Mouse (Mus musculus): ENCODE data around the gene Ints14. TPM values are rescaled to one million over a fixed set of nuclear protein-coding genes. Genes with fewer than 3 reads are reported as not detected.

The Ints14 gene
- total and polyA plus RNA-seq, 2 experiments from 2014 or later, result 26.2 to 34.6 TPM

- Histone ChIP-seq H3K9me3 (replicated peaks; ENCODE audit: control insufficient read depth, low read length) (no peaks in the 10 kb centered on the region), H3K4me1 (ENCODE audit: control insufficient read depth, insufficient read depth) (peaks cover 35% of the 10 kb centered on the region), H3K4me2 (ENCODE audit: low read depth, low read length) (no peak overlapping the region), H3K27ac (ENCODE audit: low read depth) (no peak overlapping the region), H3K36me3 (replicated peaks; ENCODE audit: control insufficient read depth, insufficient read depth, low read length) (no peaks in the 10 kb centered on the region), H3K9ac (replicated peaks; ENCODE audit: low read depth, low read length) (no peak overlapping the region), H3K4me3 (ENCODE audit: low read depth, low read length) (no peak overlapping the region), H3K27me3 (ENCODE audit: control insufficient read depth, insufficient read depth, low read length) (no peaks in the 10 kb centered on the region)
- WGBS, result 6% methylated on average over 6 of the region's 6 CpGs
- peak; percentile 71 for DNase-seq (ENCODE audit: low spot score)
- ATAC-seq (ENCODE audit: insufficient read depth, low read depth), result no peak; the same call in 1 of the 2 replicates
- TF ChIP-seq EP300 (IDR thresholded peaks at IDR 0.05; ENCODE audit: low read depth) (no peak), CTCF (IDR thresholded peaks at IDR 0.05; ENCODE audit: low read depth) (peak; percentile 86)
These were observed 24.2 kb upstream of the Ints14 start for GRCm38 (mm10) chr9:64936508-64936907.

GRCm38 (mm10) chr9:64937491-64937890 lies 23.2 kb upstream of the Ints14 start:
- no peak overlapping the region for H3K4me2 ChIP-seq (ENCODE audit: low read depth, low read length)
- no peak for DNase-seq (ENCODE audit: low spot score)
- H3K4me3 ChIP-seq (ENCODE audit: low read depth, low read length), result no peak overlapping the region
- H3K36me3 ChIP-seq (replicated peaks; ENCODE audit: control insufficient read depth, insufficient read depth, low read length), result no peaks in the 10 kb centered on the region
- no peak overlapping the region for H3K27ac ChIP-seq (ENCODE audit: low read depth)
- WGBS, result 60% methylated on average over 5 of the region's 5 CpGs
- no peak for ATAC-seq (ENCODE audit: insufficient read depth, low read depth)
- no peak overlapping the region for H3K9ac ChIP-seq (replicated peaks; ENCODE audit: low read depth, low read length)
- TF ChIP-seq EP300 (IDR thresholded peaks at IDR 0.05; ENCODE audit: low read depth), result no peak
- no peaks in the 10 kb centered on the region for H3K9me3 ChIP-seq (replicated peaks; ENCODE audit: control insufficient read depth, low read length)
- peaks cover 25% of the 10 kb centered on the region for H3K4me1 ChIP-seq (ENCODE audit: control insufficient read depth, insufficient read depth)
- H3K27me3 ChIP-seq (ENCODE audit: control insufficient read depth, insufficient read depth, low read length), result no peaks in the 10 kb centered on the region

- Histone ChIP-seq H3K9ac (replicated peaks; ENCODE audit: low read depth, low read length) (no peak overlapping the region), H3K36me3 (replicated peaks; ENCODE audit: control insufficient read depth, insufficient read depth, low read length) (no peaks in the 10 kb centered on the region), H3K27me3 (ENCODE audit: control insufficient read depth, insufficient read depth, low read length) (no peaks in the 10 kb centered on the region), H3K27ac (ENCODE audit: low read depth) (no peak overlapping the region), H3K4me1 (ENCODE audit: control insufficient read depth, insufficient read depth) (peaks cover 16% of the 10 kb centered on the region), H3K4me2 (ENCODE audit: low read depth, low read length) (no peak overlapping the region), H3K4me3 (ENCODE audit: low read depth, low read length) (no peak overlapping the region), H3K9me3 (replicated peaks; ENCODE audit: control insufficient read depth, low read length) (no peaks in the 10 kb centered on the region)
- 25% methylated on average over 5 of the region's 5 CpGs for WGBS
- DNase-seq (ENCODE audit: low spot score) (no peak), ATAC-seq (ENCODE audit: insufficient read depth, low read depth) (no peak)
- TF ChIP-seq EP300 (IDR thresholded peaks at IDR 0.05; ENCODE audit: low read depth) (no peak), CTCF (IDR thresholded peaks at IDR 0.05; ENCODE audit: low read depth) (no peak)
These were observed 22.2 kb upstream of the Ints14 start for GRCm38 (mm10) chr9:64938535-64938934.

- Histone ChIP-seq H3K27me3 (ENCODE audit: control insufficient read depth, insufficient read depth, low read length) (no peaks in the 10 kb centered on the region), H3K36me3 (replicated peaks; ENCODE audit: control insufficient read depth, insufficient read depth, low read length) (no peaks in the 10 kb centered on the region), H3K4me2 (ENCODE audit: low read depth, low read length) (no peak overlapping the region), H3K9ac (replicated peaks; ENCODE audit: low read depth, low read length) (no peak overlapping the region), H3K27ac (ENCODE audit: low read depth) (no peak overlapping the region), H3K9me3 (replicated peaks; ENCODE audit: control insufficient read depth, low read length) (no peaks in the 10 kb centered on the region), H3K4me1 (ENCODE audit: control insufficient read depth, insufficient read depth) (peaks cover 9% of the 10 kb centered on the region; the same call in 1 of the 2 replicates), H3K4me3 (ENCODE audit: low read depth, low read length) (no peak overlapping the region)
- WGBS, result 40% methylated on average over 4 of the region's 4 CpGs
- no peak for DNase-seq (ENCODE audit: low spot score)
- ATAC-seq (ENCODE audit: insufficient read depth, low read depth), result no peak
- TF ChIP-seq EP300 (IDR thresholded peaks at IDR 0.05; ENCODE audit: low read depth), result no peak
- no peak for TF ChIP-seq CTCF (IDR thresholded peaks at IDR 0.05; ENCODE audit: low read depth)
These were observed 21.4 kb upstream of the Ints14 start for GRCm38 (mm10) chr9:64939281-64939680.

DNA sequence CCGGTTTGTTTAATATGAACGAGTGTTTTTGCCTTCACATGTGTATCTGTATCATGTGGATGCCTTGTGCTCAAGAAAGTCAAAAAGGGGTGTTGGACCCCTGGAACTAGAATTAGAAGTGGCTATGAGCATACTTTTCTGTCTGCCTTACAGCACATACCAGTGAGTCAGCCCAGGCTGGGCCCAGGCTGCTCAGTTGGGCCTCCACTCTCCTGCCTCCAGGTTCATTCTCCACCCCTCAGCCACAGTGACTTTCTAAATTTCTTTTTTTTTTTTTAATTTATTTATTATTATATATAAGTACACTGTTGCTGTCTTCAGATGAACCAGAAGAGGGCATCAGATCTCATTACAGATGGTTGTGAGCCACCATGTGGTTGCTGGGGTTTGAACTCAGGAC lies 20.9 kb upstream of the Ints14 start:
- no peak for DNase-seq (ENCODE audit: low spot score)
- Histone ChIP-seq H3K9me3 (replicated peaks; ENCODE audit: control insufficient read depth, low read length) (no peaks in the 10 kb centered on the region), H3K27me3 (ENCODE audit: control insufficient read depth, insufficient read depth, low read length) (no peaks in the 10 kb centered on the region), H3K9ac (replicated peaks; ENCODE audit: low read depth, low read length) (no peak overlapping the region), H3K4me3 (ENCODE audit: low read depth, low read length) (no peak overlapping the region), H3K4me2 (ENCODE audit: low read depth, low read length) (no peak overlapping the region), H3K36me3 (replicated peaks; ENCODE audit: control insufficient read depth, insufficient read depth, low read length) (no peaks in the 10 kb centered on the region), H3K27ac (ENCODE audit: low read depth) (no peak overlapping the region), H3K4me1 (ENCODE audit: control insufficient read depth, insufficient read depth) (peaks cover 4% of the 10 kb centered on the region; the same call in 1 of the 2 replicates)
- WGBS, result 81% methylated on average over 2 of the region's 2 CpGs
- TF ChIP-seq EP300 (IDR thresholded peaks at IDR 0.05; ENCODE audit: low read depth) (no peak), CTCF (IDR thresholded peaks at IDR 0.05; ENCODE audit: low read depth) (no peak)
- ATAC-seq (ENCODE audit: insufficient read depth, low read depth), result no peak

DNA sequence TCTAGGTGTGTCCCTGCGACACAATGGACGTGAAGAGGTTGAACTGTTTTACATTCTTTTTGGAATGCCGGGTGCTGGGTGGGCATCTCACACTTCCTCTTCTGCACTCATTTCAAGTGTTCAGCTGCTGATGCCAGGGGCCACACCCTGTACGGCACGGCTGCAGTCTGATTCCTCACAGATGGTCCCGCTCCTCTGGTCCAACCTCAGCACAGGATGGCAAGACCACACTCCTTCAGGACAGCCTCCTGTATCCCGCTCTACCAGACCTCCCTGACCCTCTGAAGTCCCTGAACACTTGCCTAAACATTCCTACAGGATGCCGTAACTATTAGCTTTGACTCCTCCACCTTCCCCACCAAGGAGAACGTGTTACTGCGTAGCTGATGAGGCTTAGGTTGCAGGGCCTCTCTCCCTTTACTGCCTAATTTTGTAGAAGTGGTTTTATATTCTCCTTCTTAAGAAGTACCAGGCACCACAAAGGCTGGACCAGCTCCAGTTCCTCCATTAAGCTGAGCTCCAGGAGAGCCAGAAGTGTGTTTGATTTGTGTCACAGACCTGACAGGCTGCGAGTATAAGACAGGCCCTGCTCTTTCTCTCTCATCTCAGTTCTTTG lies 19.9 kb upstream of the Ints14 start:
- DNase-seq (ENCODE audit: low spot score), result no peak
- Histone ChIP-seq H3K9ac (replicated peaks; ENCODE audit: low read depth, low read length) (no peak overlapping the region), H3K27ac (ENCODE audit: low read depth) (no peak overlapping the region), H3K4me1 (ENCODE audit: control insufficient read depth, insufficient read depth) (no peaks in the 10 kb centered on the region), H3K4me3 (ENCODE audit: low read depth, low read length) (no peak overlapping the region), H3K4me2 (ENCODE audit: low read depth, low read length) (no peak overlapping the region), H3K27me3 (ENCODE audit: control insufficient read depth, insufficient read depth, low read length) (no peaks in the 10 kb centered on the region), H3K36me3 (replicated peaks; ENCODE audit: control insufficient read depth, insufficient read depth, low read length) (no peaks in the 10 kb centered on the region), H3K9me3 (replicated peaks; ENCODE audit: control insufficient read depth, low read length) (no peaks in the 10 kb centered on the region)
- ATAC-seq (ENCODE audit: insufficient read depth, low read depth), result no peak
- WGBS, result 47% methylated on average over 11 of the region's 11 CpGs
- no peak for TF ChIP-seq CTCF (IDR thresholded peaks at IDR 0.05; ENCODE audit: low read depth)
- no peak for TF ChIP-seq EP300 (IDR thresholded peaks at IDR 0.05; ENCODE audit: low read depth)

Measured in heart, postnatal 0 days (tissue).